ENCODE assay signal across 32 mouse cellular contexts in the genomic region with DNA sequence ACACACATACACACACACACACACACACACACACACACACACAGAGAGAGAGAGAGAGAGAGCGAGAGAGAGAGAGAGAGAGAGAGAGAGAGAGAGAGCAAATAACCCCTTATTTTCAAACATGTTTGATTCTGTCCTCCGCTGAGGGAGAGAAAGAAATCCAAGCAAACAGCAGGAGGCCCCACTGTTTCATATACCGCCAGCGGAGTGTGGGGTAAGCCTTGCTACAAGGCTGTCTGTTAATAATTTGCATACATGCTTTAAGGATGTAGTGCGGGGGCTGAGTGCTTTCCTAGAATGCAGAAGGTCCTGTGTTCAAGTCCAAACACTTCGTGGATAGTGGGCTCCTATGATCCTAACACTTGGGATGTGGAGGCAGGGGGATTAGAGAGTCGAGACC. TPM values are rescaled to one million over a fixed set of nuclear protein-coding genes. Genes with fewer than 3 reads are reported as not detected.
"Had no signal": no experiment of that assay in that cellular context is flagged by ENCODE, and none has a peak within 500 bp of the region (broad histone marks: within the 10 kb centered on the region; RNA-seq: fewer than 3 reads in every experiment).

No protein-coding gene starts in this region.

- ATAC-seq: liver, embryonic 12.5 days; liver, postnatal 0 days; lung, postnatal 0 days; midbrain, embryonic 13.5 days; midbrain, embryonic 16.5 days had no signal

- DNase-seq: left cerebral cortex, postnatal 4 days; liver; liver, embryonic 13.5 days; liver, postnatal 0 days; lung, adult 18-20 months; lung, adult 2 months; lung, embryonic 14.5 days; lung, postnatal 10 days; lung, postnatal 14 days; lung, postnatal 36 days; lung, postnatal 4 days had no signal

- H3K9me3 ChIP-seq: limb, embryonic 10.5 days; limb, embryonic 12.5 days; limb, embryonic 13.5 days; limb, embryonic 15.5 days; liver, embryonic 12.5 days; liver, embryonic 13.5 days; liver, embryonic 15.5 days; lung, embryonic 15.5 days; megakaryocyte, embryonic 14.5 days; midbrain, embryonic 10.5 days; midbrain, embryonic 12.5 days; midbrain, embryonic 13.5 days had no signal

- H3K9ac ChIP-seq: limb, embryonic 12.5 days; limb, embryonic 13.5 days; limb, embryonic 15.5 days; liver, embryonic 12.5 days; liver, embryonic 13.5 days; liver, embryonic 14.5 days; liver, embryonic 15.5 days; liver, postnatal 0 days; lung, embryonic 14.5 days; lung, embryonic 15.5 days; midbrain, embryonic 12.5 days; midbrain, embryonic 13.5 days had no signal

- H3K4me3 ChIP-seq: left cerebral cortex, adult 2 months; limb, embryonic 10.5 days; limb, embryonic 12.5 days; limb, embryonic 13.5 days; limb, embryonic 15.5 days; liver, embryonic 12.5 days; liver, embryonic 13.5 days; liver, embryonic 15.5 days; lung, embryonic 15.5 days; megakaryocyte, embryonic 14.5 days; midbrain, embryonic 10.5 days; midbrain, embryonic 12.5 days; midbrain, embryonic 13.5 days; myocyte had no signal

- H3K27ac ChIP-seq: left cerebral cortex, adult 2 months; limb, embryonic 10.5 days; limb, embryonic 12.5 days; limb, embryonic 13.5 days; limb, embryonic 15.5 days; liver, embryonic 12.5 days; liver, embryonic 13.5 days; liver, embryonic 14.5 days; liver, embryonic 15.5 days; lung, embryonic 15.5 days; macrophage; midbrain, embryonic 10.5 days; midbrain, embryonic 12.5 days had no signal

- H3K4me1 ChIP-seq: limb, embryonic 12.5 days; liver, embryonic 12.5 days; lung, embryonic 15.5 days had no signal

- H3K36me3 ChIP-seq: limb, embryonic 10.5 days; limb, embryonic 12.5 days; limb, embryonic 13.5 days; limb, embryonic 15.5 days; liver, embryonic 12.5 days; liver, embryonic 13.5 days; liver, embryonic 15.5 days; lung, embryonic 15.5 days; midbrain, embryonic 10.5 days; midbrain, embryonic 12.5 days; midbrain, embryonic 13.5 days had no signal

- H3K4me2 ChIP-seq: limb, embryonic 12.5 days; limb, embryonic 13.5 days; limb, embryonic 15.5 days; liver, embryonic 11.5 days; liver, embryonic 12.5 days; liver, embryonic 13.5 days; liver, embryonic 15.5 days; lung, embryonic 14.5 days; lung, embryonic 15.5 days; midbrain, embryonic 11.5 days; midbrain, embryonic 12.5 days; midbrain, embryonic 13.5 days had no signal

RNA-seq across cellular contexts. Expression of a gene that starts 43.3 kb away (rescaled TPM):
- polyA plus RNA-seq: limb, embryonic 10.5 days; limb, embryonic 11.5 days; liver, embryonic 11.5 days; liver, embryonic 12.5 days; liver, embryonic 14.5 days; lung, embryonic 16.5 days; lung, postnatal 0 days; macrophage; myocyte had no signal
